Mouse (Mus musculus) neural tube, embryonic 12.5 days (tissue): Measurements from ENCODE around the gene Rufy2. TPM values are rescaled to one million over a fixed set of nuclear protein-coding genes. Genes with fewer than 3 reads are reported as not detected.

Experiments used
- ATAC-seq: fragments of 200-750 bp; cut with Nextera tagmentation; 2 replicates; pipeline ENCODE4 v1.8.0; 2017; ENCODE audit warnings: low read depth, mild to moderate bottlenecking, moderate TSS enrichment, moderate library complexity; ENCODE audit not compliant: low FRiP score
- H3K27ac ChIP-seq: fragments of 300-500 bp; sonication (generic); 2 replicates; pipeline ENCODE4 v1.5.1; 2016
- H3K27me3 ChIP-seq: fragments of 300-500 bp; sonication (generic); replicated peaks from 2 replicates; pipeline ENCODE4 v1.6.1; 2016; ENCODE audit warnings: mild to moderate bottlenecking
- H3K36me3 ChIP-seq: fragments of 300-500 bp; sonication (generic); 2 replicates; pipeline ENCODE4 v1.6.1; 2016; ENCODE audit warnings: mild to moderate bottlenecking
- H3K4me1 ChIP-seq: fragments of 300-500 bp; sonication (generic); 2 replicates; pipeline ENCODE4 v1.6.1; 2016
- H3K4me2 ChIP-seq: fragments of 300-500 bp; sonication (generic); replicated peaks from 2 replicates; pipeline ENCODE4 v1.6.1; 2016; ENCODE audit warnings: mild to moderate bottlenecking
- H3K4me3 ChIP-seq: fragments of 300-500 bp; sonication (generic); 2 replicates; pipeline ENCODE4 v1.5.1; 2016
- H3K9ac ChIP-seq: fragments of 300-500 bp; sonication (generic); 2 replicates; pipeline ENCODE4 v1.6.1; 2016; ENCODE audit warnings: mild to moderate bottlenecking
- H3K9me3 ChIP-seq: fragments of 300-500 bp; sonication (generic); 2 replicates; pipeline ENCODE4 v1.6.1; 2016; ENCODE audit warnings: mild to moderate bottlenecking
- WGBS: fragments of 180-500 bp; shearing (Covaris S2); methylation state at CpG from one replicate; pipeline ENCODE4 v1.1.7; 2016; 5-methylcytosine and 5-hydroxymethylcytosine counted together
- polyA plus RNA-seq: library from polyadenylated mRNA; unstranded; fragments of >200 nt; fragmentation: Nextera tagmentation; extraction: Ambion mirVana; gene quantifications from 2 replicates; pipeline ENCODE4 v1.2.1, GENCODE M21; 2016

Gene Rufy2
- 36.3 and 39.1 TPM in 2 replicates for polyA plus RNA-seq

GRCm38 (mm10) chr10:62980039-62980954 is at the start of gene Rufy2:
Rufy2 (plus strand) TSS chr10:62980223.
- Histone ChIP-seq H3K4me3 (peak within 1 kb of the TSS; percentile 92), H3K27me3 (no peaks in the 10 kb centered on the region), H3K4me2 (peak within 1 kb of the TSS; percentile 66), H3K9ac (peak within 1 kb of the TSS; percentile 84), H3K4me1 (peaks cover 10% of the 10 kb centered on the region), H3K36me3 (peaks cover 36% of the 10 kb centered on the region), H3K9me3 (no peaks in the 10 kb centered on the region), H3K27ac (peak within 1 kb of the TSS; percentile 64; the same call in 1 of the 2 replicates)
- peak; percentile 93 for ATAC-seq
- under 1% methylated on average over 77 of the region's 77 CpGs for WGBS

GRCm38 (mm10) chr10:62932381-62932780 is 47.6 kb upstream of the Rufy2 start:
- Histone ChIP-seq H3K27me3 (no peaks in the 10 kb centered on the region), H3K4me2 (no peak overlapping the region), H3K27ac (no peak overlapping the region), H3K9me3 (no peaks in the 10 kb centered on the region), H3K36me3 (peaks cover 49% of the 10 kb centered on the region), H3K4me1 (no peaks in the 10 kb centered on the region), H3K9ac (no peak overlapping the region), H3K4me3 (no peak overlapping the region)
- WGBS = 91% methylated on average over 1 of the region's 1 CpGs
- ATAC-seq = no peak

GRCm38 (mm10) chr10:62944975-62945580 is 34.9 kb upstream of the Rufy2 start:
- Histone ChIP-seq H3K4me1 (0 out of 2 replicates have a peak, but pooled peaks cover 4% of the 10 kb centered on the region), H3K9ac (no peak overlapping the region), H3K4me2 (no peak overlapping the region), H3K27ac (no peak overlapping the region), H3K4me3 (no peak overlapping the region), H3K9me3 (no peaks in the 10 kb centered on the region), H3K27me3 (no peaks in the 10 kb centered on the region), H3K36me3 (peaks cover 34% of the 10 kb centered on the region)
- 90% methylated on average over 10 of the region's 10 CpGs for WGBS
- no peak for ATAC-seq

- Histone ChIP-seq H3K4me1 (0 out of 2 replicates have a peak, but pooled peaks cover 4% of the 10 kb centered on the region), H3K27ac (peak within 1 kb of the TSS; percentile 54), H3K9ac (peak within 1 kb of the TSS; percentile 73), H3K4me3 (peak within 1 kb of the TSS; percentile 70), H3K36me3 (peaks cover 42% of the 10 kb centered on the region), H3K9me3 (no peaks in the 10 kb centered on the region), H3K27me3 (no peaks in the 10 kb centered on the region), H3K4me2 (peak within 1 kb of the TSS; percentile 76)
- WGBS = under 1% methylated on average over 68 of the region's 68 CpGs
- ATAC-seq = peak; percentile 90
These were observed 33.1 kb upstream of the Rufy2 start, which contains the start of gene Dna2 for GRCm38 (mm10) chr10:62946738-62947471. Dna2 (plus strand) TSS chr10:62947026.

GRCm38 (mm10) chr10:62948551-62948950 is 31.5 kb upstream of the Rufy2 start:
- H3K36me3 ChIP-seq = peaks cover 41% of the 10 kb centered on the region
- 92% methylated on average over 7 of the region's 7 CpGs for WGBS
- H3K9me3 ChIP-seq = no peaks in the 10 kb centered on the region
- no peak overlapping the region for H3K4me2 ChIP-seq
- ATAC-seq = no peak
- no peak overlapping the region for H3K27ac ChIP-seq
- H3K9ac ChIP-seq = no peak overlapping the region
- no peak overlapping the region for H3K4me3 ChIP-seq
- 0 out of 2 replicates have a peak, but pooled peaks cover 4% of the 10 kb centered on the region for H3K4me1 ChIP-seq
- no peaks in the 10 kb centered on the region for H3K27me3 ChIP-seq

GRCm38 (mm10) chr10:62963956-62964355 is 16.1 kb upstream of the Rufy2 start:
- ATAC-seq = no peak
- Histone ChIP-seq H3K9me3 (no peaks in the 10 kb centered on the region), H3K36me3 (peaks cover 79% of the 10 kb centered on the region), H3K9ac (no peak overlapping the region), H3K4me3 (no peak overlapping the region), H3K27me3 (no peaks in the 10 kb centered on the region), H3K4me2 (no peak overlapping the region), H3K4me1 (no peaks in the 10 kb centered on the region), H3K27ac (no peak overlapping the region)
- 95% methylated on average over 7 of the region's 7 CpGs for WGBS

- Histone ChIP-seq H3K4me2 (no peak overlapping the region), H3K4me3 (no peak overlapping the region), H3K4me1 (no peaks in the 10 kb centered on the region), H3K9me3 (no peaks in the 10 kb centered on the region), H3K36me3 (peaks cover 78% of the 10 kb centered on the region), H3K9ac (no peak overlapping the region), H3K27me3 (no peaks in the 10 kb centered on the region), H3K27ac (no peak overlapping the region)
- WGBS = 94% methylated on average over 11 of the region's 11 CpGs
- no peak for ATAC-seq
These were observed 14.2 kb upstream of the Rufy2 start for GRCm38 (mm10) chr10:62965796-62966195.

- ATAC-seq = no peak
- 95% methylated on average over 15 of the region's 15 CpGs for WGBS
- Histone ChIP-seq H3K36me3 (peaks cover 76% of the 10 kb centered on the region), H3K27ac (no peak overlapping the region), H3K4me1 (no peaks in the 10 kb centered on the region), H3K9me3 (no peaks in the 10 kb centered on the region), H3K4me3 (no peak overlapping the region), H3K4me2 (no peak overlapping the region), H3K27me3 (no peaks in the 10 kb centered on the region), H3K9ac (no peak overlapping the region)
These were observed 13.7 kb upstream of the Rufy2 start for GRCm38 (mm10) chr10:62966291-62966690.

GRCm38 (mm10) chr10:62971821-62972220 is 8.2 kb upstream of the Rufy2 start:
- 73% methylated on average over 16 of the region's 16 CpGs for WGBS
- H3K27me3 ChIP-seq = no peaks in the 10 kb centered on the region
- no peak overlapping the region for H3K4me3 ChIP-seq
- no peak overlapping the region for H3K27ac ChIP-seq
- H3K4me1 ChIP-seq = no peaks in the 10 kb centered on the region
- H3K36me3 ChIP-seq = peaks cover 47% of the 10 kb centered on the region
- no peak for ATAC-seq
- no peaks in the 10 kb centered on the region for H3K9me3 ChIP-seq
- H3K4me2 ChIP-seq = no peak overlapping the region
- H3K9ac ChIP-seq = no peak overlapping the region

GRCm38 (mm10) chr10:62979667-62980038 is 370 bp upstream of the Rufy2 start:
- H3K27ac ChIP-seq = no peak overlapping the region
- 10% methylated on average over 10 of the region's 10 CpGs for WGBS
- H3K4me3 ChIP-seq = peak overlapping the region; percentile 92
- H3K27me3 ChIP-seq = no peaks in the 10 kb centered on the region
- H3K36me3 ChIP-seq = peaks cover 29% of the 10 kb centered on the region
- H3K4me2 ChIP-seq = peak overlapping the region; percentile 66
- H3K4me1 ChIP-seq = peaks cover 10% of the 10 kb centered on the region
- no peaks in the 10 kb centered on the region for H3K9me3 ChIP-seq
- ATAC-seq = peak; percentile 13; the same call in 1 of the 2 replicates
- peak overlapping the region; percentile 84; the same call in 1 of the 2 replicates for H3K9ac ChIP-seq

GRCm38 (mm10) chr10:62984072-62984471 is 4.0 kb downstream of the Rufy2 start:
- Histone ChIP-seq H3K9ac (no peak overlapping the region), H3K4me2 (no peak overlapping the region), H3K27me3 (no peaks in the 10 kb centered on the region), H3K9me3 (no peaks in the 10 kb centered on the region), H3K4me1 (peaks cover 10% of the 10 kb centered on the region), H3K36me3 (peaks cover 63% of the 10 kb centered on the region), H3K27ac (no peak overlapping the region), H3K4me3 (no peak overlapping the region)
- WGBS = 95% methylated on average over 11 of the region's 11 CpGs
- ATAC-seq = no peak

GRCm38 (mm10) chr10:62984495-62984894 is 4.5 kb downstream of the Rufy2 start:
- Histone ChIP-seq H3K4me3 (no peak overlapping the region), H3K36me3 (peaks cover 68% of the 10 kb centered on the region), H3K4me1 (peaks cover 9% of the 10 kb centered on the region), H3K9me3 (no peaks in the 10 kb centered on the region), H3K4me2 (no peak overlapping the region), H3K27me3 (no peaks in the 10 kb centered on the region), H3K9ac (no peak overlapping the region), H3K27ac (no peak overlapping the region)
- 93% methylated on average over 6 of the region's 6 CpGs for WGBS
- no peak for ATAC-seq
